ENCODE assay signal across 23 mouse cellular contexts in the genomic region with DNA sequence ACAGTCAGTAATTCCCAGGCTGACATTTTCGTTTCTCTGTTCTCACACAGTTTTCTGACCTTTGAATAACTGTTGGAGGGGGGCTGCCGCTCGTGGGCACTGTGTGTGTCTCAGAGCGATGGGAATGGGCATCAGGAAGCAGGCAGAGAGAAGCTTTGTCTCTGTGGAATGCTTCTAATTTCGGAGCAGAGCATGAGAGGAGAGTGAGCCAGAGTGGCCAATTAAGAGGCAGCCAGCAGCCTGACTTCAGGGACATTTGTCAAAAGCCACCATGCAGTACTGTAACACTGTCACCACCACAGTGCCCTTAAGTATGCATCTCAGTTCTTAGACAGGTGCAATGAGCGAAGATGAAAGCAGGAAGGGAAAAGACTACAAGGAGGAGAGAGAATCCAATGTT.
A peak's percentile ranks its signal among the peaks of the same experiment; 100 is the strongest.
DNase-seq lines count a peak whose midpoint lies in the region; ATAC-seq and TF ChIP-seq lines count a peak whose summit lies in the region.
"Had no signal": no experiment of that assay in that cellular context is flagged by ENCODE, and none has a peak within 500 bp of the region (broad histone marks: within the 10 kb centered on the region; RNA-seq: fewer than 3 reads in every experiment).

No protein-coding gene starts in this region.

- peak overlapping the region; percentile 60 for H3K4me2 ChIP-seq in heart, embryonic 13.5 days
- no peak overlapping the region for H3K4me2 ChIP-seq in midbrain, embryonic 12.5 days (replicated peaks)
- H3K4me2 ChIP-seq in midbrain, embryonic 11.5 days: no peak overlapping the region
- no peak overlapping the region for H3K4me2 ChIP-seq in hindbrain, postnatal 0 days (ENCODE audit: low read depth, low read length)
- H3K4me2 ChIP-seq in neural tube, embryonic 15.5 days: no peak overlapping the region
- H3K4me2 ChIP-seq: embryonic facial prominence, embryonic 12.5 days; forebrain, embryonic 13.5 days had no signal

- no peak overlapping the region for H3K9ac ChIP-seq in heart, embryonic 13.5 days
- no peak overlapping the region for H3K9ac ChIP-seq in midbrain, embryonic 12.5 days (replicated peaks)
- no peak overlapping the region for H3K9ac ChIP-seq in midbrain, embryonic 11.5 days (ENCODE audit: low read length)
- no peak overlapping the region for H3K9ac ChIP-seq in hindbrain, postnatal 0 days (replicated peaks; ENCODE audit: low read length)
- no peak overlapping the region for H3K9ac ChIP-seq in neural tube, embryonic 15.5 days (replicated peaks)
- H3K9ac ChIP-seq: embryonic facial prominence, embryonic 12.5 days; forebrain, embryonic 13.5 days; liver, postnatal 0 days had no signal

- peak overlapping the region; percentile 43 for H3K27ac ChIP-seq in heart, embryonic 13.5 days (replicated peaks)
- 0 out of 2 replicates have a peak overlapping the region, but pooled peaks have one; percentile 30 for H3K27ac ChIP-seq in midbrain, embryonic 12.5 days (replicated peaks)
- no peak overlapping the region for H3K27ac ChIP-seq in midbrain, embryonic 11.5 days (ENCODE audit: low read depth, low read length)
- H3K27ac ChIP-seq in hindbrain, postnatal 0 days: no peak overlapping the region
- 0 out of 2 replicates have a peak overlapping the region, but pooled peaks have one; percentile 5 for H3K27ac ChIP-seq in neural tube, embryonic 15.5 days (replicated peaks)
- H3K27ac ChIP-seq: embryonic facial prominence, embryonic 12.5 days; forebrain, embryonic 13.5 days; limb, embryonic 10.5 days had no signal

- no peaks in the 10 kb centered on the region for H3K27me3 ChIP-seq in heart, embryonic 13.5 days (replicated peaks)
- H3K27me3 ChIP-seq in midbrain, embryonic 12.5 days: no peaks in the 10 kb centered on the region
- no peaks in the 10 kb centered on the region for H3K27me3 ChIP-seq in midbrain, embryonic 11.5 days (ENCODE audit: control insufficient read depth, insufficient read depth, low read length)
- no peaks in the 10 kb centered on the region for H3K27me3 ChIP-seq in hindbrain, postnatal 0 days (ENCODE audit: insufficient read depth, low read length)
- no peaks in the 10 kb centered on the region for H3K27me3 ChIP-seq in neural tube, embryonic 15.5 days (replicated peaks)
- H3K27me3 ChIP-seq: embryonic facial prominence, embryonic 12.5 days; forebrain, embryonic 13.5 days had no signal

- intact Hi-C loops in heart, postnatal 14 days (cut with DNase I): no loop called here
- intact Hi-C loops in left cerebral cortex, postnatal 14 days (cut with DNase I): no loop called here

- H3K9me3 ChIP-seq in heart, embryonic 13.5 days: no peaks in the 10 kb centered on the region
- H3K9me3 ChIP-seq in midbrain, embryonic 12.5 days: no peaks in the 10 kb centered on the region
- no peaks in the 10 kb centered on the region for H3K9me3 ChIP-seq in midbrain, embryonic 11.5 days (ENCODE audit: control insufficient read depth, low read length)
- no peaks in the 10 kb centered on the region for H3K9me3 ChIP-seq in hindbrain, postnatal 0 days (ENCODE audit: low read length)
- H3K9me3 ChIP-seq in neural tube, embryonic 15.5 days (replicated peaks): no peaks in the 10 kb centered on the region
- H3K9me3 ChIP-seq: embryonic facial prominence, embryonic 12.5 days; forebrain, embryonic 13.5 days; limb, embryonic 10.5 days had no signal

- DNase-seq in heart, postnatal 14 days: no peak
- no peak for DNase-seq in midbrain, embryonic 11.5 days (ENCODE audit: low spot score, missing footprints)
- DNase-seq in hindbrain, postnatal 0 days (ENCODE audit: low spot score): no peak
- DNase-seq in left cerebral cortex, postnatal 14 days (ENCODE audit: low spot score in 2 of 2): no peak
- no peak for DNase-seq in cerebellum, adult 18-20 months
- DNase-seq: B cell, adult 2 months; cerebellum, adult 9-10 months; gastrocnemius, postnatal 36 days; heart, postnatal 4 days; kidney, postnatal 36 days; liver, postnatal 0 days; lung, postnatal 10 days; right cerebral cortex, postnatal 25 days; thymus, postnatal 36 days had no signal

- no peak for TF ChIP-seq CTCF in hindbrain, postnatal 0 days (IDR thresholded peaks at IDR 0.05; ENCODE audit: low read depth)

- WGBS in heart, embryonic 13.5 days: 20% methylated on average over 6 of the region's 6 CpGs
- WGBS in midbrain, embryonic 12.5 days: 53% methylated on average over 6 of the region's 6 CpGs
- WGBS in midbrain, embryonic 11.5 days: 60% methylated on average over 6 of the region's 6 CpGs
- 32% methylated on average over 6 of the region's 6 CpGs for WGBS in hindbrain, postnatal 0 days
- WGBS in neural tube, embryonic 15.5 days: 26% methylated on average over 6 of the region's 6 CpGs

- H3K36me3 ChIP-seq in heart, embryonic 13.5 days: no peaks in the 10 kb centered on the region
- no peaks in the 10 kb centered on the region for H3K36me3 ChIP-seq in midbrain, embryonic 12.5 days
- no peaks in the 10 kb centered on the region for H3K36me3 ChIP-seq in midbrain, embryonic 11.5 days (ENCODE audit: control insufficient read depth, insufficient read depth, low read length)
- H3K36me3 ChIP-seq in hindbrain, postnatal 0 days (ENCODE audit: insufficient read depth, low read length): no peaks in the 10 kb centered on the region
- H3K36me3 ChIP-seq in neural tube, embryonic 15.5 days: no peaks in the 10 kb centered on the region
- H3K36me3 ChIP-seq: embryonic facial prominence, embryonic 12.5 days; limb, embryonic 10.5 days had no signal

- H3K4me3 ChIP-seq in heart, embryonic 13.5 days: peak overlapping the region; percentile 20
- no peak overlapping the region for H3K4me3 ChIP-seq in midbrain, embryonic 12.5 days
- H3K4me3 ChIP-seq in midbrain, embryonic 11.5 days (ENCODE audit: low read depth, low read length): no peak overlapping the region
- no peak overlapping the region for H3K4me3 ChIP-seq in hindbrain, postnatal 0 days (ENCODE audit: low read length)
- no peak overlapping the region for H3K4me3 ChIP-seq in neural tube, embryonic 15.5 days (replicated peaks)
- H3K4me3 ChIP-seq: embryonic facial prominence, embryonic 12.5 days; erythroblast, embryonic 14.5 days; forebrain, embryonic 13.5 days; limb, embryonic 10.5 days; myocyte had no signal

- ATAC-seq in heart, embryonic 13.5 days (ENCODE audit: extremely low read depth, insufficient number of reproducible peaks, low FRiP score, low TSS enrichment): no peak
- no peak for ATAC-seq in midbrain, embryonic 12.5 days (ENCODE audit: low FRiP score, low read depth)
- ATAC-seq in midbrain, embryonic 11.5 days (ENCODE audit: low FRiP score): no peak
- ATAC-seq in hindbrain, postnatal 0 days: peak; percentile 51; the same call in 1 of the 2 replicates
- no peak; the same call in 1 of the 2 replicates for ATAC-seq in neural tube, embryonic 15.5 days (ENCODE audit: low FRiP score)
- ATAC-seq: forebrain, embryonic 13.5 days; intestine, embryonic 16.5 days; liver, postnatal 0 days had no signal

- H3K4me1 ChIP-seq in heart, embryonic 13.5 days: peaks cover 18% of the 10 kb centered on the region
- H3K4me1 ChIP-seq in midbrain, embryonic 12.5 days: 0 out of 2 replicates have a peak, but pooled peaks cover 6% of the 10 kb centered on the region
- no peaks in the 10 kb centered on the region for H3K4me1 ChIP-seq in midbrain, embryonic 11.5 days (ENCODE audit: control insufficient read depth, insufficient read depth, low read length)
- no peaks in the 10 kb centered on the region for H3K4me1 ChIP-seq in hindbrain, postnatal 0 days (ENCODE audit: insufficient read depth, low read length)
- peaks cover 16% of the 10 kb centered on the region for H3K4me1 ChIP-seq in neural tube, embryonic 15.5 days
- H3K4me1 ChIP-seq: forebrain, embryonic 13.5 days had no signal

Comparison
In these comparisons a context has a peak if more than half of its experiments do, and no peak if none do; other contexts are left out.
1. H3K27ac ChIP-seq: peak in heart, embryonic 13.5 days (single experiment), midbrain, embryonic 12.5 days (single experiment) and neural tube, embryonic 15.5 days (single experiment); none in midbrain, embryonic 11.5 days (single experiment) and hindbrain, postnatal 0 days (single experiment).